Mouse (Mus musculus) R1 (cell line): ENCODE measurements around the gene Fam20c.

Source experiments
- DNase-seq: peaks from one replicate; pipeline ENCODE4 v3.0.0-alpha.2; 2018; ENCODE audit warnings: low read depth, low spot score

Fam20c gene

DNA sequence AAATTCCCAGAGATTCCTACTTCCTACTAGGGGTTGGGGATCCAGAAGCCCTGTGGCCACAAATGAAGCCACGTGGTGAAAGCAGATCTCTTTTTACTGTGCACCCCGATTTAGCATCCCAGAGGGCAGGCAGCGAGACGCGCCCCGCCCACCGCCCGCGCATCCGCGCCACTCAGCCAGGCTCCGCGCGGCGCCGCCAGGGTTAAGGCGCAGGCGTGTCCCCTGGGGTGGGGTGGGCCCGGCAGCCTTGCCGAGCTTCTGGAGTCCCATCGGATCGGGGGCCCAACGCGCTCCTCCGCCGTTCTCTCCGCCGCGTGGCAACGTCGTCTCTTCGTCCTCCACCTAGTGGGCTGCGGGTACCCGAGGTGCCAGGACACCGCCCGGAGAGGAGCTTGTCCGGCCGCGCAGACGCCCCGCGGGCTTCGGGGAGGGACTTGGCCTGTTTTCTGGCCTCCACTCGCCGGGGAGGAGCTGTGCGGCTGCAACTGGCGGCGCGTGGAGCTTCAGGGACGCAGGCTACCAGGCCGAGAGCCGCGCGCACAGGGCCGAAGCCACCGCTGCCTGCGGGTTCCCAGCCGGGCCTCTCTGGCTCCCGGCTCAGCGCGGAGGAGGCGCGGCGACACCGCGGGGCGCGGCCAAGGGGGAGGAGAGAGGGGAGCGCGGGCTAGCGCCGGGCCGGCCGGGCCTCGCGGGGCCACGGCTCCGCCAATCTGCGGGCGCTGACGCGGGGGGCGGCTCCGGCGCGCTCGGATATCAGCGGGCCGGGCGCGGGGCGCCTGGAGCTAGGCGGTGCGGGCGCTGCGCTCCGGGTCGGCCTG, at the start of gene Fam20c:
TSS of gene Fam20c (plus strand) at position 212 of the 818 bp plus-strand sequence.
- DNase-seq: peak; percentile 79

DNA sequence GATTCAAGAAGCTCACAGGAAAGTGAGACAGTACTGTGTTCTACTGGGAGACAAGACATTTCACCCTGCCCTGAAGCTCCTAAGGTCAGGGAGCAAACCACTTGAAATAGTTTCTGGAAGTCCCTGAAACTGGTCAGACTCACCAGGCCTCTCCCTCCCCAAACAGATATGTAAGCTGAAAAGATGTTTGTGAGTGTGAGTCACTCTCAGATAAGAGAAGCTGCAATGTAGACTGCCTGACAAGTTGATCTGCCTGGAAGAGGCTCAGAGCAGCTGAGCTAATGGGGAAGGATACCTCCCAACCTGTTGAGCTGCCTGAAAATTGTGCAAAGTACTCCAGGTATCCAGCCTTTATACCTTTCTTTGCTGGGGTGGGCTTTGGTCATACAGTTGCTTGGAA, 46.9 kb upstream of the Fam20c start:
- no peak for DNase-seq

DNA sequence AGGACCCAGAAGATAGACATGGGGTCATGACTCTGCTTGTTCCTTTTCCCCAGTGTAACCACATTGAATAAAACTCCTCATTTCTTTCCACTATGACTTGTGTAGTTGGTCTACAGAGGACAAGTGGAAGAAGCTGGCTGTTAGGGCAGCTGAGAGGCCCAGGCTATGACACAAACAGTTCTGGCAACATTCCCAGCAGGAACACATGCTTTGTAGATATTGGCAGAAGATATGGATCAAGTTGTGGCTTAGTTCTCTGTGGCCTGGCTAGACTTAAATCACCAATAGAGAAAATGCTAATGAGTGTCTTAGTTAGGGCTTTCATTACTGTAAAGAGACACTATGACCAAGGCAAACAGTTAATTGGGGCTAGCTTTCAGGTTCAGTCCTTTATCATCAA, 45.7 kb upstream of the Fam20c start:
- DNase-seq: no peak

DNA sequence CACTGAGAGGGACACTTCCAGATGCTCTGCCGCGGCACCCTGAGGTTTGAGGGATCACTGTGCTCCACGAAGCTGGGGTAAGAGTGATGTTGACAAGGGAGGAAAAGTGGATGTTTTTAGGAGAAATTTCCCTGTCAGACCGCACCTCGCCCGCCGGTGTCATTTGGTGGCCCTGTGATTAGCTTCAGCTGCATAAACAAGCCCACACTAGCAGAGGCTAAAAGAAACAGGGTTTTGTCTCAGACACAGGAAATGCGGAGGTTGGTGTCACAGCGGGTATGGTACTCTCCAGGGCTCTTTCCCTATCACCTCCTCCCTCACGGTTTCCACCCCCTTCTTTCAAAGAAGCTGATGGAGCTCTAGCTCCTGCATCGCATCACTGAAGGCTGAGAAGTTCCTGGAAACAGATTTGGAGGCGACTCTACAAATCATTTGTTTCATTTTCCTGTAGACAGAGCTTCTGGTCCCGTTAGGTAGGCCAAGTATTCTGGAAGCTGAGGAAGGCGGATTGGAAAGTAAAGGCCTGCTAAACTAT, 38.7 kb upstream of the Fam20c start:
- DNase-seq: peak; percentile 77

DNA sequence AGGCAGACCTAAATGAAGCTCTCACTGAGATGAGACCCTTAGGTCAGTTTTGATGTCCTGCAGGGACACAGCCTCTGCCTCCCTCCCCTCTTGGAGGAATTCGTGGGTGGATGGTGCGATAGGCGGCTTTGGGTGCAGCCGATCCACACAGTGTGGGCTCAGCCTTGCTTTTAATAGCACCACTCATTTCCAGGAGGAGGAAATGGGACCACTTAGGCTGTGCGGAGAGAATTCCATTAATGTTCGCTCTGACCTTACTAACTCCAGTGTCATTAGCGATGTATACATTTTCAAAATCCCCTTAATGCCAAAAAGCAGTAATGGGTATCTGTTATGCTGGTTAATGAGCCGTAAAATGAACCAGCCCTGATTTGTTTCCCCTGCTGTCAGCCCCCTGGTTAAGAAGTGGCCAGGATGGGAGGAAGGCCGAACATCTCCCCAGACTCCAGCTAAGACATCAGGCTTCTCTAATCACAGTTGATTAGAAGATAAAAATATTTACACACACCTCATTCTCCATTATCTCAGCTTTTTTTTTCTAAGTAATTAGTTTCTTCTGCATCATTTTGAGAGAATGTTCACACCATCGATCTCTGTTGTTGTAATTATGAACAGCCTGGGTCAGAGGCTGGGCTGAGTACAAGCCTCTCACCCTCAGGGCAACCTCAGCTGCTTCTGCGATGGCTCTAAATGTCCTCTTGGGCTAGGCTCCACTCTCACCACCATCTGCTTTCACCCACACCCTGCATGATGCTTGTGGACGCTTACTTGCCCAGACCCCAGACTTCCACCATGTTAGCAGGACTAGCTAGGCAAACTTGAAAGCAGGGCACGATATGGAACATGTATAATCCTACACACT, 33.8 kb upstream of the Fam20c start:
- DNase-seq: no peak

DNA sequence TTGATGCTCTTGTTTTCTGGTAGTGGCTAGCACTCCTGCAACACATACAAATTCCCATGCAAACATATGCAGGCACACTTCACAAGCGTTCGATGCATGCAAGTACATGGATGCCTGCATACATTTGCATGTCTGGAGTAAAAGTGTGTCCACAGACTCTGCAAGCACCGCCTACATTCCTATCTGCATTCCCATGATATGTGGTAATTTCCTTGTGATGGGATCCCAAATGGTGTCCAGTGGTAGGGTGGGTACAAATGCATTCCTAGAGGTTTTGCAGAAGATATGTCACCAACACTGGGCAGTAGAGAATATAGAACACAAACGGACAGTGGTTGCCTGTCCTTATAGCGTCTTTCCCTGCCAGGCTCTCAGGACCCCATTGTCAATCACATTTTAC, 29.9 kb upstream of the Fam20c start:
- DNase-seq: no peak

DNA sequence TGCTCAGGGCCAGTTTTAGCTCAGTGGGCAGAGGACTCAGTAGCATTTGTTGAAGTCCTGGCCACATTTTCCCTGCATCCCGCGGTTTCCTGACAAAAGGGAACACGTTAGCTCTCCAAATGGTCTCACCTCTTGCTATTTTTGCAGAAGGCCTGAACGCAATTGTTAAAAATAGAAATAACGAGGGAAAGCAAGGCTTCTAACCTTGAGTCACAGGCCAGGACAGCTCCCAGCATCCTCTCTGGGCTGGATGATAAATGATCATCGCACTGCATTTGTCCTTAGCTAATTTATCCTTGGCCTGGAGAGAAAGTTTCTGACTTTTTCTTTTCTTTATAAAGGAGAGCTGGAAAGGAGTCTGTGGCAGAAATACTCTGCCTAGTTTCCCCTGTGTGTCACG, 29.2 kb upstream of the Fam20c start:
- no peak for DNase-seq

DNA sequence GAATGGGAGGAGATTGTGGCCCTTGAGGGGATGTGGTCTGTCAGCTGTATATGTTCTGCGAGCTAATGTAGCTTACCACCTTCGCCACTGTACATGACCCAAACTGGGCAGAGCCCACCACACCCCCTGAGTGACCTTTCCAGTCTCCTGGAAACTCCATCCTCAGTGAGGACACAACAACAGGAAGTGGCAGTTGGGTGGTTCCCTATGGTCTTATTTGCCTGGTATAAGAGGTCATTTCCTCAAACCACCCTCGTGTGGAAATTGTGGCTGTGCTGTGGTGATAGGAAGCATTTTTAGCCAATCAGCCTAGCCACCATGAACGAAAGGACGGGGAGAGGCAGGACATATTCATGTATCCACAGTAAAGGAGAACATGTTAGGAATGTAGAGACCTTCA, 23.5 kb upstream of the Fam20c start:
- no peak for DNase-seq

DNA sequence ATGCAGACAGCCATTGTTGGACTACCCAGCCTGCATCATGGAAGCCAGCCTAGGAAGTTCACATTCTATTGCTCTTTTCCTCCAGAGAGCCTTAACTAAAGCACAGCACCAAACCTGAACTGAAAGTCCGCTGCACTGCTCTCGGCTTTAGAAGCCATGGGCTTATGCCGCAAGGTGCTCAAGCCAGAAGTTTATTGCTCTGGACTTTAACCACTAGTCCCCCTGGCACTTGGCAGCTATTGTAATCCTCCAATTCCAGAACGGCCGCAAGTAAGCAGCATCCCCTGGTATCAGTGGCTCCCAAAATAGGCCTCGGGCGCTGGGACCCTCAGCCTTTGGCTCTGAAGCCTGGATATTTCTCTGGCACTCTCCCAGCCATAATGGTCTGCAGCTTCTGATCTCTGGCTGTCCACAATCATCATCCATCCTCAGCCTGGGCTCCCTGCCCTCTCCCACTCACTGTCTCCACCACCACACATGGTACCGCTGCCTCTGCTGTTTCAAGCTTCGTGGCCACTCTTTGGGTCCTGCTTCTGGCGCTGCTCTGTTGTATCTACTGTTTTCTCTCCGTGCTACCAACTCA, 20.9 kb upstream of the Fam20c start:
- DNase-seq: no peak

DNA sequence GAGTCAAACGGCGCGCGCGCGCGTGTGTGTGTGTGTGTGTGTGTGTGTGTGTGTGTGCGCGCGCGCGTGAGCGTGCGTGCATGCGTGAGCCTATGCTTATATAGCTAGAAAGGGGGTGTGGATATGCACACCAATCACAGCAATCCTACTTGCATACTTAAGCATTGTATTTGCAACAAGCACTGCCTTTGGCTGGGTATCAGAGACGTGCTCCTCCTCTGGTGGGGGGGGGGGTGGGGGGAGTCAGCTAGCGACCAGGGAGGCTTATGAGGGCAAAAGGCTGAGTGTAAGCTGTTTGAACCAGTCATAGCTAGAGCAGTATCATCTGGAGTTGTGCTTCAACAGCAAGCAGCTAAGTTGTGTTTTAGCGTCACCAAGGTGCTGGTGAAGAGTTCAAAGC, 20.3 kb upstream of the Fam20c start:
- DNase-seq: no peak

DNA sequence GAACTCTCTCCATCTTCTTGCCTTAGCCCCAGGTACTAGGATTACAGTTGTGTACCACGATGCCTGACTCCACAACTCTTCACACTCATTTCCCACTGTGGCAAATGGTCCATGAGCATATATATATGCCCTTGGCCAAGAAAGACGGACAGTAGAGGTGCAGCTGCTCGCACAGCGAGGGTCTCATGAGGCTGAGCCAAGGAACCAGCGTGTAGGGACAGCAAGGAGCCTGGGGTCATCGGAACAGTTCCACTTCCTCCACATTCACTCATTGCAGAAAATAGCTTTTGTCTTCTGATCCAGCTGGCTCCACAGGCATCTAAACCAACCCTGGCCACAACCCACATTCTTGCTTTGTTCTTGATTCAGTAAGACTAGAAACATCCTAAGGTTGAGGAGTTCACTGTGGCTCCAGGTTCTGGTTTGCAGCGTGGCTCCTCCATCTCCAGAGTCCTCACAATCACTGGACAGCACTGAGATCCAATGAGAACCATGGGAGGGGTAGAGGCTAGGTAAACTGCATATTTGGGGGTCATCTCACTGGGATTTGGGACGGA, 19.0 kb upstream of the Fam20c start:
- peak; percentile 26 for DNase-seq

DNA sequence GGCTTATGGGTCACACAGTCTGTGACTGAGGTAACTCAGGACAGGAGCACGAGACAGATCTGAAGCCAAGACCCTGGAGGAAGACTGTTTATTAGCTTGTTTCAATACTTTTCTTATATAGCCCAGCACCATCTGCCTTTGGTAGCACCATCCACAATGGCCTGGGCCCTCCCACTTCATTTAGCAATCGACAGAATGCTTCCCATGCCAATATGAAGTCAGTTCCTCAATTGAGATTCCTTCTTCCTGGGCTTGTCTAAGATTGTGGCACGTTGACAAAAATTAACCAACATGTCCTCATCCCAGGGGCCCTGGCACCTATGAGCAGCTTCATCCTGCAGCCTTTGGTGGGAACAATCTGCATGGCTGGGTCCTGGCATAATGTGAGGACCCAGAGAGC, 14.2 kb upstream of the Fam20c start:
- DNase-seq: no peak

DNA sequence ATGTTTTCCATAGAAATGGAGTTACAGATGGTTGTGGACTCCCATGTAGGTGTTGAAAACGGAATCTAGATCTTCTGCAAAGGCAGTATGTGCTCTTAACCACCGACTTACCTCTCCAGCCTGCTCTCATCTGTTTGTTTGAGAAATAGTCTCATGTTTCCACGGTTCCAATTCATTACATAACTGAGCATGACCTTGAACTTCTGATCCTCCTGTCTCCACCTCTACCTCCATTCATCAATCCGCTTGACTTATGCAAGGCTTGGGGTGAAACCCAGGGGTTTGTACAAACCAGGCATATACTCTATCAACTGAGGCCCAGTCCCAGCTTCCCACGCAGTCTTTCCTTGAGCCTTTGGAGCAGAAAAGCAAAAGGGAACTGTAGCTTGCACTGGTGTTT, 12.8 kb upstream of the Fam20c start:
- peak; percentile 29 for DNase-seq

DNA sequence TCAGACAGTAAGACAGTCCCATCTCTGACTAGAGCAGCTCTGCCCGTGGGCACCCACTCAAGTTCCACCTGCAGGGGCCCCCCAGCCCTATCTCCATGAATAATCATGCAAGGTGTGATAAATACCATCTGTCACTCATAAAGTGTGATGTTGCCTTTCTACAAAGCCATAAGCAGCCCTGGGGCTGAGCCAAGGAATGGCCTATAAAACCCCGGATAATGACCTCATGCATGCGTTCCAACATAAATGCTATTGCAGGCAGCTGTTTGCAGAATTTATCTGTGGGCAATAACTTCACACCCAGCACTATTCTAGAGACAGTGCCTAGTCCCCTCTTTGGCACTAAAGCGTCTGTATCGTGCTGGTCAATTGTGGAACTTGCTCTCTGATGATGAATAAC, 12.0 kb upstream of the Fam20c start:
- no peak for DNase-seq

DNA sequence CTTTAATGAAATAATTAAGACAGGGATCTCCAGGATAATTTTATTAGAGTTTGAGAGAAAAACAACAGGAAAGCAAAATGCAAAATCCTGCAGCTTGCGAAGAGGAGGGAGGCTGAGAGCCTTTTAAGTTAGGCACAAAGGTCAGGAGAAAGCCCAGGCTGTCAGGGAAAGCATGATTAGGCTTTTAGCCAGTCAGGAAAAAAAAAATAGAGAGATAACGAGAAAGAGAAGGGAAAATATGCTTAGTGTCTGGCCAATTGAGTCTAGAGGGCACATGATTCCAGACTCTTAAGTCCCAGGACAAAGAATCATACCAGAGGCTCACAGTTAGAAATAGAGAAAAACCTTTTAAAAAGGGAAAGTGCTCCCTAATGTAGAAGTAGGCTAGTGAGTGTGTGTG, 10.7 kb upstream of the Fam20c start:
- no peak for DNase-seq

DNA sequence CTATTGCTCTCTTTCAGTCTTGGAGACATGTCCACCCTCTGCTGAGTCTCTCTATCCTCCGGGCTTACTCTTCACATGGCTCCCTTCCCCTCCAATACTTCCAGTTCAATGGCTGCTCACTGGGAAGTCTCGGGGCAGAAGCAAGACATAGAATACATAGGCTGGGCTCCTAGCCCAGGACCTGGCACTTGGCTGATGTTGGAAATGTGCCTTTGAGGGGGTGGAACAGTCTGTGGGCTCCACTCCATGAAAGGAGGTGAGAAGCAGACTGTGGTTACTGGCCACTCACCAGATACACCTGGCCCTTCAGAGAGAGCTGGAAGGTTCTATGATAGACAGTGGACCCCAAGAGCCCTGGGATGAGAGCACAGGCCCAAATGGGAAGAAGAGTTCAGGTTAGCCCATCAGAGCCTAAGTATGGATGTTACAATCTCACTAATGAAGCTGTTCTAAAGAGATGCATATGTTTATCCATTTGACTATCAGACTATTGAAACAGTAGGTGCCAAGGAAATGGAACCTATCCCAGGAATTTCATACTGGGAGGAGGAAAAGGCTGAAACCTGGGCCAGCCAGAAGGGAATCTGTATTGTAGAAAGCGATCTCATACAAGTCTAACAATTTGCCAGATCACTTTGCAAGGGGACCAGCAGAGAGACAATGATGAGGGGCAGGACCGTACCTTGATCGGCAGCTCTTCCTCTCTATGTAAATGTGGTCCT, 8.8 kb upstream of the Fam20c start:
- no peak for DNase-seq

DNA sequence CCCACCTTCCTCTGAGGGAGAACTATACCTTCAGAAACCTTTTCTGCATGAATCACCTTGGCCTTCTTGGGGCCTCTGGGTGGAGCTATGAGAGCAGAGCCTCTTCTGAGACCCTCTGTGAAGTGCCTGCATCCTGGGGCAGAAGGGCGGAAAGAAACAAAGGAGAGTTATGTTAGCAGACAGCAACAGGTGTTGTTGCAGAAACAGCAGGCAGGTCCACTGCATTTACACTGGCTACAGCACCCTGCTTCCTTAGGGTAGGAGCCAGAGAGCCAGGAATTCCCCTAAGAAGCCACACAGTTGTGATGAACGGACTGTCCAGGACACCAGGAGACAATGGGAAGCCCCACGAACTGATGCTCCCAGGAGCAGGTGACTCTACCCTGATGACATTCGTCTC, 1.0 kb upstream of the Fam20c start:
- no peak for DNase-seq

DNA sequence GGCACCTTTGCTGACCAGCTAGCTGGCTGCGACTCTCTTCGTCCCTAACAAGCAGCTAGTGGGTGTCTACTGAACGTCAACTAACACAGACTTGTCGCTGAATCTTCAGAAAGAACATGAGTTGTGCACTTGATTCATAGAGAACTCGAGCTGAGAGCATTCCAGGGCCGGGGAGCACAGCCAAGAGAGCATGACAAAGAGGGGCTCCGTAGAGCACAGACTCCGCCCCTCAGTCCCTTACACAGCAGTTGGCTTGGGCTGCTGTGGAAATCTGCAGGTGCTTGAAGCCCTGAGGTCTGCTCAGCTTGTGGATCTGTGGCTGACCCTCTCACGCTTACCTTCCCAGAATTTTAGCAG, 390 bp upstream of the Fam20c start:
- DNase-seq: no peak

DNA sequence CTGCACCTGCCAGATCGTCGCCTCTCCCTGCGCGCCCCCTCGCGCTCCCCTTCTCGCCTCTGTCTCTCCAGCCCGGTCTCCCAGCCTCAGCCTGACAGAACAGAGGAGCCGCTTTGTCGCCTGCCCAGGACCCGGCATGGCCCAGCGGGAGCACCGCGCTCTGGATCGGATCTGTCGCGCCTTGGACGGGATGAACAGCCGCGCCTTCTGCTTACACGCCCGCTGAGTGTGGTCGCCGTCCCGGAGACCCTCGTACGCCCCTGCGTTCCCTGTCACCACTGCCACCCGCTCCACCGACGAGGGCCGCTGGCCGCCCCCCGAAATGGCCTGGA, 773 bp downstream of the Fam20c start:
- DNase-seq: no peak

DNA sequence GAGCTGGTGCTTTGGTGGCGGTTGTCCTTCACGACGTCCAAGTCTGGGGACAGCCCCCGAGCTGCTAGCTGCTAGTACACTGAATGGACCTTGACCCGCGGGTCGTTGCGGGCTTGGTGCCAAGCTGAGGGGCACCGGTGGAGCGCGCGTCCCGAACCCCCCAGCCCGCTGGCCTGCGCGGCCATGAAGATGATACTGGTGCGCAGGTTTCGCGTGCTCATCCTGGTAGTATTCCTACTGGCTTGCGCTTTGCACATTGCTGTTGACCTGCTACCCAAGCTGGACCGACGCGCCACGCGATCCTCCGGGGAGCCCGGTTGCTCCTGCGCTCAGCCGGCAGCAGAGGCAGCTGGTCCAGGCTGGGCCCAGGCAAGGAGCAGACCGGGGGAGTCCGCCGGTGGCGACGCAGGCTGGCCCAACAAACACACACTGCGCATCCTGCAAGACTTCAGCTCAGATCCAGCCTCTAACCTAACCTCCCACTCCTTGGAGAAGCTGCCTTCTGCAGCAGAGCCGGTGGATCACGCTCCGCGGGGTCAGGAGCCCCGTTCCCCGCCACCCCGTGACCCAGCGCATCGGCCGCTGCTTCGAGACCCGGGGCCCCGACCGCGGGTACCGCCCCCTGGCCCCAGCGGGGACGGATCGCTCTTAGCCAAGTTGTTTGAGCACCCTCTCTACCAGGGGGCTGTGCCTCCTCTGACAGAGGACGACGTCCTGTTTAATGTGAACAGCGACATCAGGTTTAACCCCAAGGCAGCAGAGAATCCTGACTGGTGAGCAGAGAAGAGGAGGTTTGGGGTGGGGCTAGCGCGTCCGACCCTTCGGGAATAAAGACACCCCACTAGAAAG, 1.4 kb downstream of the Fam20c start:
- DNase-seq: peak; percentile 34
